Mouse (Mus musculus) hindbrain, embryonic 15.5 days (tissue): ENCODE results near the gene Fgf22. TPM values are rescaled to one million over a fixed set of nuclear protein-coding genes. Genes with fewer than 3 reads are reported as not detected.
"Not testable (repeated sequence)": the region's sequence is repeated elsewhere in the genome, so short reads cannot be mapped to it uniquely, and the experiment has no call there.

Experiments
- ATAC-seq: fragments of 200-750 bp; cut with Nextera tagmentation; 2 replicates; pipeline ENCODE4 v1.8.0; 2017; ENCODE audit warnings: low read depth, moderate number of reproducible peaks, moderate TSS enrichment; ENCODE audit not compliant: low FRiP score
- H3K27ac ChIP-seq: fragments of 300-500 bp; sonication (generic); replicated peaks from 2 replicates; pipeline ENCODE4 v1.5.1; 2015; ENCODE audit warnings: mild to moderate bottlenecking, inconsistent platforms
- H3K27me3 ChIP-seq: fragments of 300-500 bp; sonication (generic); 2 replicates; pipeline ENCODE4 v1.6.1; 2015; ENCODE audit warnings: control low read depth, inconsistent platforms
- H3K36me3 ChIP-seq: fragments of 300-500 bp; sonication (generic); 2 replicates; pipeline ENCODE4 v1.6.1; 2015; ENCODE audit warnings: control low read depth, inconsistent platforms
- H3K4me1 ChIP-seq: fragments of 300-500 bp; sonication (generic); replicated peaks from 2 replicates; pipeline ENCODE4 v1.6.1; 2015; ENCODE audit warnings: control low read depth, inconsistent platforms
- H3K4me2 ChIP-seq: fragments of 300-500 bp; sonication (generic); 2 replicates; pipeline ENCODE4 v1.6.1; 2015; ENCODE audit warnings: moderate library complexity, mild to moderate bottlenecking, inconsistent platforms
- H3K4me3 ChIP-seq: fragments of 300-500 bp; sonication (generic); 2 replicates; pipeline ENCODE4 v1.5.1; 2015; ENCODE audit warnings: mild to moderate bottlenecking, inconsistent platforms
- H3K9ac ChIP-seq: fragments of 300-500 bp; sonication (generic); 2 replicates; pipeline ENCODE4 v1.6.1; 2015; ENCODE audit warnings: inconsistent platforms
- H3K9me3 ChIP-seq: fragments of 300-500 bp; sonication (generic); 2 replicates; pipeline ENCODE4 v1.6.1; 2016; ENCODE audit warnings: control low read depth, inconsistent platforms
- WGBS: fragments of 180-500 bp; shearing (Covaris S2); methylation state at CpG from one replicate; pipeline ENCODE4 v1.1.7; 2015; 5-methylcytosine and 5-hydroxymethylcytosine counted together
- polyA plus RNA-seq: library from polyadenylated mRNA; unstranded; fragments of >200 nt; fragmentation: Nextera tagmentation; extraction: Ambion mirVana; gene quantifications from 2 replicates; pipeline ENCODE4 v1.2.1, GENCODE M21; 2015

Fgf22 gene
- polyA plus RNA-seq, 1 experiment from 2014 or later = 2.2 TPM

DNA sequence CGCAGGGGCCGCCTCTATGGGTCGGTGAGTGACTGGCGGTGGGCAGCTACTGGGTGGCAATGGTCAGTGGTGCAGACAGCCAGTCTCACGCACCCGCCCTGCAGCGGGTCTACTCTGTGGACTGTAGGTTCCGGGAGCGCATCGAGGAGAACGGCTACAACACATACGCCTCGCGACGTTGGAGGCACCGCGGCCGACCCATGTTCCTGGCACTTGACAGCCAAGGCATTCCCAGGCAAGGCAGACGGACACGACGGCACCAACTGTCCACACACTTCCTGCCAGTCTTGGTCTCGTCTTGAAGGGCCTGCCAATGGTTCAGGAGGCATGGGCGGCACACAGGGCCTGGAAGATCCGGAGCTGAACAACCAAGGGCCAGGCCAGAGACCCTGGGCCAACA, 1.8 kb downstream of the Fgf22 start:
- H3K27me3 ChIP-seq = no peaks in the 10 kb centered on the region
- no peaks in the 10 kb centered on the region for H3K9me3 ChIP-seq
- peaks cover 11% of the 10 kb centered on the region for H3K4me1 ChIP-seq
- H3K4me3 ChIP-seq = no peak overlapping the region
- no peak overlapping the region for H3K4me2 ChIP-seq
- peaks cover 45% of the 10 kb centered on the region for H3K36me3 ChIP-seq
- H3K9ac ChIP-seq = no peak overlapping the region
- 93% methylated on average over 24 of the region's 24 CpGs for WGBS
- ATAC-seq = no peak
- H3K27ac ChIP-seq = no peak overlapping the region

DNA sequence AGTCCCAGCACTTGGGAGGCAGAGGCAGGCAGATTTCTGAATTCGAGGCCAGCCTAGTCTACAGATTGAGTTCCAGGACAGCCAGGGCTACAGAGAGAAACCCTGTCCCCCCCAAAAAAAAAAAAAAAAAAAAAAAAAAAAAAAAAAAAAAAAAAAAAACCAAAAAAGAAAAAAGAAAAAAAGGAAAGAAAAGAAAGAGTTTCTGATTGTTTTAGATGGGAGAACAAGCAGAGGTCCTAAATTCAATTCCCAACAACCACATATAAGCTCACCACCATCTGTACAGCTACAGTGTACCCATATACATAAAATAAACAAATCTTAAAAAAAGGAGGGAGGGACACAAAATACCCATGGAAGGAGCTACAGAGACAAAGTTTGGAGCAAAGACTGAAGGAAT, 4.8 kb downstream of the Fgf22 start:
- Histone ChIP-seq H3K4me1 (peaks cover 18% of the 10 kb centered on the region), H3K36me3 (peaks cover 53% of the 10 kb centered on the region)
- H3K27me3 ChIP-seq, H3K9me3 ChIP-seq, H3K4me2 ChIP-seq, ATAC-seq, H3K4me3 ChIP-seq, H3K9ac ChIP-seq, H3K27ac ChIP-seq: not testable (repeated sequence)
- WGBS = 96% methylated on average over 1 of the region's 1 CpGs

DNA sequence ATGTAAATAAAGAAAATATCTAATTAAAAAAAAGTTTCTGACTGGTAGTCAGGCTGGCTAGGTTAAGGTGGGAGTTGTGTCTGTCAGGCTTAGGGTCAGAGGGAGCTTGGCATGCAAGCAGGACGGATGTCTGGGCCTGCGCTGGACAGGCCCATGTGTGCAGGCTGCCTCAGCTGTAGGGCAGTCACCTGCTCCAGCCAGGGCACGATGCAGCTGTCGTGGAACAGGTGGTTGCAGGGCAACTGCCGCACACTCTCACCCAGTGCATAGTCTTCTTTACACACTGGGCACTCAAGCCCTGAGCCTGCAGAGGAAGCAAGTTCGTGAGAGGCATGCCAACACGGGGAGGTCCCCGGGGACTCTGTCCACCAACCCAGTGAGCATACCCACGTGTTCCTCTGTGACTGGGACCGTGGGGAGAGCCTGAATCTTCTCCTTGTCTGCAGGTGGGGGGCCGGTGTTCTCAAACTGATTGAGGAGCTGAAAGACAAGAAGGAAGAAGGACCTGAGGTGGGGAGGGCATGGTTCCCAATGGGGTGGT, 5.8 kb downstream of the Fgf22 start:
- no peaks in the 10 kb centered on the region for H3K9me3 ChIP-seq
- no peak overlapping the region for H3K4me2 ChIP-seq
- H3K27ac ChIP-seq = no peak overlapping the region
- ATAC-seq = no peak
- no peak overlapping the region for H3K4me3 ChIP-seq
- H3K9ac ChIP-seq = no peak overlapping the region
- no peaks in the 10 kb centered on the region for H3K27me3 ChIP-seq
- peaks cover 18% of the 10 kb centered on the region for H3K4me1 ChIP-seq
- 92% methylated on average over 11 of the region's 11 CpGs for WGBS
- peaks cover 53% of the 10 kb centered on the region for H3K36me3 ChIP-seq

DNA sequence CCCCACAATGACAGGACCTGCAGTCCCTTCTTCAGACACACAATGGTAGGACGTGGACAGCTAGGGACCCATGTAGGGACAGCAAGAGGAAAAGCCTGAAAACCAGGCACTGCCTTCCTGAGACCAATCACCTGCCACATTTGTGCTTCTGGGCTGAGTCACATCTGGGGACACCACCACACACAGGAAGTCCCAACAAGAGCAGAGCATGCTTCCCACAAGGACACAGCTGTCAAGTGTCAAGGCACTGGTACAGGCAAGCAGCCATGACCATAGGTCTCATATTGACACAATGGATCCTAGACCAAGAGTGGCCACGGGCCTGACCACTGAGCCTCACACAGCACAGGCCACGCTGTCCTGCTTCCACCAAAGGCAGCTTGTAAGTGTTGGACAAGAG, 8.0 kb downstream of the Fgf22 start:
- WGBS = 90% methylated on average over 3 of the region's 3 CpGs
- no peak for ATAC-seq
- peaks cover 38% of the 10 kb centered on the region for H3K36me3 ChIP-seq
- peaks cover 30% of the 10 kb centered on the region for H3K4me1 ChIP-seq
- H3K27me3 ChIP-seq = no peaks in the 10 kb centered on the region
- H3K4me3 ChIP-seq = no peak overlapping the region
- no peaks in the 10 kb centered on the region for H3K9me3 ChIP-seq
- no peak overlapping the region for H3K27ac ChIP-seq
- H3K4me2 ChIP-seq = no peak overlapping the region
- H3K9ac ChIP-seq = no peak overlapping the region

DNA sequence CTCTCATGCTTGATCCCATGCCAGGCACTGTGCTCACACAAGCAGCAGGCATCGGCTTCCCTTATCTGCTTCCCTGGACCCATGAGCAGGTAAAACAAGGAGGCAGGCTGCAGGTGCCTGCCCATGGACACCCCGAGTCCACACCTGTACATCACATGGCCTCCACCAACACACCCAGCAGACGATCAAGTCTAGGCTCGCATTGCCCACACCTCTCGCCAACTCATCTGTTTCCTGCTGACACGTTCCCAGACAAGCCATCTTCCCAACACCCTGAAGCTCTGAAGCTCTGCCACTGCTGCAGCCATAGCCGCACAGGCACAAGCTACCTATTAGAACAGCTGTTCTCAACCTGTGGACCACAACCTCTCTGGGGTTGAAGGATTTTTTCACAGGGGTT, 9.4 kb downstream of the Fgf22 start:
- Histone ChIP-seq H3K27me3 (no peaks in the 10 kb centered on the region), H3K4me2 (no peak overlapping the region), H3K4me3 (no peak overlapping the region), H3K4me1 (peaks cover 39% of the 10 kb centered on the region), H3K9me3 (no peaks in the 10 kb centered on the region), H3K27ac (no peak overlapping the region), H3K9ac (no peak overlapping the region), H3K36me3 (peaks cover 25% of the 10 kb centered on the region)
- ATAC-seq = no peak
- 86% methylated on average over 7 of the region's 7 CpGs for WGBS

DNA sequence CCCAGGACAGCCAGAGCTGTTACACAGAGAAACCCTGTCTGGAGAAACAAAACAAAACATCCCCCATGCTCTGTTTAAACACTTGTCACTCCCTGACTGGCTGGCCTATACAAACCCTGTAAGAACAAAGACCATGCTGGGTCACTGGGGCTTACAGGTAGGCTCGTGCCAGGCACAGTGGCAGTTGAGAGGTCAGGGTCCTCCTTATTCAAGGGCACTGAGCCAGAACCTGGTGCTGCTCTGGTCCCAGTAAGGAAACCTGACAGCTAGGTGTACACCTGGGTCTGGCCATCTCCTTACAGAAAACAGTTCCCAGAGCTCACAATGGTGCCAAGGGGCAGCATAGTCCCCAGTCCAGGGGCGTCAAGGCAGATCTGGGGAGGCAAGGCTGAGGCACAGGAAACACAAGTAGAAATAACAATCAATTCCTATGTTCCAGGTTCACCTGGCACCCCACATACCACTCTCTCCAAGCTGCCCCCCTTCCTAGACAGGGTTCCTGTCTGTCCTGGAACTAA, 10.4 kb downstream of the Fgf22 start:
- Histone ChIP-seq H3K4me1 (peaks cover 39% of the 10 kb centered on the region), H3K4me3 (peak overlapping the region; percentile 70), H3K9me3 (no peaks in the 10 kb centered on the region), H3K4me2 (peak overlapping the region; percentile 86), H3K9ac (peak overlapping the region; percentile 76), H3K27ac (no peak overlapping the region), H3K36me3 (peaks cover 21% of the 10 kb centered on the region), H3K27me3 (no peaks in the 10 kb centered on the region)
- ATAC-seq = no peak
- 67% methylated on average over 2 of the region's 2 CpGs for WGBS

DNA sequence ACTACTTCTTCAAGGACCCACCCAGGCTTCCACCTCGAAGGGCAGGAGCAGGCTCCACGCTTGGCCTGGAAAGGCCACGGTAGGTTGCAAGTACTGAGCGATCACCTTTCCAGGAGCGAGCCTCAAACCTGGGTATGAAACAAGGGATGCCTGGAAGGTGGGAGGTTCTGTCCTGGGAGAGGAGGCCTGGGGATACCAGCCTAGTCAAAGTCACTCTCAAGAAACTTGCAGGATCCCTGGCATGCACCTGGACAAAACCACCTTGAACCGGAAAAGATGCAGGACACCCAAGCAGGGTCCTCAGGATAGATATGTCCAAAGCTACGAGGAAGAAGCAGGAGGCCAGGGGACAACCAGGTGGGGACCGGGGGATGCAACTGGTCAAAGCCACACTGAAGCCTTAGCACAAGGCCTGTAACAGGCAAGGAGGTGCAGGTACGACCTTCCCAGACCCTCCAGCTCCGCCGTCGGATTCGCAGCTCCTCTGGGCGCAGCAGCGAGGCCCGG, 11.2 kb downstream of the Fgf22 start:
- Histone ChIP-seq H3K9ac (peak overlapping the region; percentile 76), H3K4me3 (peak overlapping the region; percentile 70), H3K4me2 (peak overlapping the region; percentile 86), H3K27me3 (no peaks in the 10 kb centered on the region), H3K9me3 (no peaks in the 10 kb centered on the region), H3K36me3 (peaks cover 14% of the 10 kb centered on the region), H3K4me1 (peaks cover 39% of the 10 kb centered on the region), H3K27ac (peak overlapping the region; percentile 87)
- ATAC-seq = no peak
- WGBS = 12% methylated on average over 16 of the region's 16 CpGs

DNA sequence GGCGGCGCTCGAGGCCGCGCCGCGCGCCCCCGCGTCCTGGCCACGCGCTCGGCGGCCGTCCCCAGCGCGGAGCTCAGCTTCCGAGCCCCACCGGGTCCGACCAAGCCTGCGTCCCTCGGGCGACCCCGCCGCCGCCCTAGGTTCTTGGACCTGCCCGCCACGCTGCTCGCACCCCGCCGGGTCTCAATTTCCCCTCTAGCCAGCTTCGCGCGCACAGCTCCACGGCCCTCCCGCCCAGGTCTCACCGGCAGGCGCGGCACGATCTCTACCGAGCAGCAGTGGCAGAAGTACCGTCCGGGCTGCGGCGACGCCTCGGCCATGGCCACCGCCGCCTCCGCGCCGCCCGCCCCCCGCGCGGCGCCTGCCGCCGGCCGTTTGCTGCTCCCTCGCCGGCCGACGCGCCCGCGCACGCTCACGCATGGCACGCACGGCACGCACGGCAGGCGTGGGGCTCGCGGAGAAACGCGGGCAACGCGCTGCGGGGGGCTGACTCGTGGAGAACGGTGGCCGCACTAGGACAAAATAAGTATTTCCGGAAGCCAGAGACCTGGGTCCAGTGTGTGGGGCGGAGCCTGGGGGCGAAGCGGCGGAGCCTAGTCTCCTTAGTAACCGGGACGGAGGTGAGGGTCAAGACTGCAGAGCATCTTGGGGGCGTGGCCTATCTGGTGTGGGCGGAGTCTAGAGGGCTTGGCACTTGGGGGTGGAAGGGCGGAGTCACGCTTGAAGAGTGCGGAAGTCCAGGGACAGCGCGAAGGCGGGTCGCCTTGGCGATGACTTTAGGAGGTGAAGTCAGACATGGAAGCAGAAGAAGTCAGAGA, 11.8 kb downstream of the Fgf22 start, which contains the start of gene Rnf126:
Gene Rnf126, minus strand, starts transcription at position 445 of the 818 bp plus-strand sequence.
- Histone ChIP-seq H3K9me3 (no peaks in the 10 kb centered on the region), H3K4me2 (peak within 1 kb of the TSS; percentile 86), H3K4me3 (peak within 1 kb of the TSS; percentile 70), H3K9ac (peak within 1 kb of the TSS; percentile 76), H3K4me1 (peaks cover 39% of the 10 kb centered on the region), H3K27me3 (no peaks in the 10 kb centered on the region), H3K36me3 (peaks cover 7% of the 10 kb centered on the region), H3K27ac (peak within 1 kb of the TSS; percentile 87)
- under 1% methylated on average over 101 of the region's 101 CpGs for WGBS
- ATAC-seq = peak; percentile 90

DNA sequence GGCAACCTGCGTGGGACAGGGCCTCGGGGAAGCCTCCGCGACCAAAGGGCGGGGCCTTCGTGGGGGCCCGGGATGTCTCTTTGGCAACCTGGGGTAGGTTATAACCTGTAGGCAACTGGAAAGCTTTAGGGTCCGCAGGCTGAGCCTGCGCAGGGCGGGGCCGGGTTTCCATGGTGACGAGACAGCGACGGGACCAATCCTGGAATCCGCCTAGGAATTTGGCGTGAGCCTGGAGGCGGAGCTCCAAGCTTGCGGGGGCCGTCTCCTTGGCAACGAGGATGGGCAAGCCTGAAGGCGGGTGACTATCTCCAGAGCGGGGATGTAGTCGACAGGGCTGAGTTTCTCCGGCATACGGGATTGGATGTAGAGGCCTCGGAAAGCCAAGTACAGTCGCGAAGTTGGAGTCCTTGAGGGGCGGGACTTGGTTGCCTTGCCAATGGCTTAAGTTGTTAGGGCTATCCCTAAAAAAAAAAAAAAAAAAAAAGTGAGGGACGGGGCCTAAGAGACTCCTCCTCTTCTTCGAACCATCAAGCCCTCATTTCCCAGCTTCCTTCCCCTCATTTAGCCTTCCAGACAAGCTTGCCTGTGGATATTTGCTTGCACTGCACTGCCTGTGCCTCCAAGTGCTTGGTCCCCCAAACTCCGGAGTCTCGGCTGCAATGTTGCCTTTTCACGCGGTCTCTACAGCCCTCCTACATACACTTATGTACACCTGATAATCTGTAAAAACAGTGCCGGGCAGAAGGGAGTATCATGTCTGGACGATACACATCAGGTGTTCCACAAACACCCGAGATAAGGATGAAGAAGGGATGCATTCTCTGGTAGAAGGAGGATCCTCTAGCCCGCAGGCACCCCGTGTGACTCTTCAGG, 12.7 kb downstream of the Fgf22 start:
- WGBS = 11% methylated on average over 39 of the region's 40 CpGs
- H3K4me3 ChIP-seq = peak overlapping the region; percentile 70
- peak overlapping the region; percentile 76 for H3K9ac ChIP-seq
- H3K4me2 ChIP-seq = peak overlapping the region; percentile 86
- H3K36me3 ChIP-seq = no peaks in the 10 kb centered on the region
- H3K4me1 ChIP-seq = peaks cover 39% of the 10 kb centered on the region
- H3K27ac ChIP-seq = peak overlapping the region; percentile 87
- H3K9me3 ChIP-seq = no peaks in the 10 kb centered on the region
- ATAC-seq = peak; percentile 86
- H3K27me3 ChIP-seq = no peaks in the 10 kb centered on the region

DNA sequence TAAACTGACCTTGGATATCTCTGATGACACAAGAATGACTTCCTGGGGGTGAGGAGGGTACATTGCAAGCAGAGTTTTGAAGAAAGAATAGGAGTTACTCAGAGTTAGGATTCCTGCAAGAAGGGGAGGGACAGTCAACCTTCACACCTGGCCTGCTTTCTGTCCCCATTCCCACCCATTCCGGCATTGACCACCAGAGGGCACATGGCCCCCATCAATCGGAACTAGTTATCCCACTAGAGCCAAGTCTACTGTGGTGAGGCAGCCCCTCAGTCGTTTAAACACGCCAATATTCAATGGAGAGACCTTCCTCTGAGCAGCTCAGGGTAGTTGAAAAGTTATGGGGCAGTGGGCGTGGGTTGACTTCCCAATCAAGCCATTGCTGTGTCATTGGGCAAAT, 13.5 kb downstream of the Fgf22 start:
- Histone ChIP-seq H3K27ac (peak overlapping the region; percentile 87; the same call in 1 of the 2 replicates), H3K4me2 (peak overlapping the region; percentile 86), H3K36me3 (no peaks in the 10 kb centered on the region), H3K9me3 (no peaks in the 10 kb centered on the region), H3K4me1 (peaks cover 39% of the 10 kb centered on the region), H3K4me3 (0 out of 2 replicates have a peak overlapping the region, but pooled peaks have one; percentile 70), H3K27me3 (no peaks in the 10 kb centered on the region), H3K9ac (no peak overlapping the region)
- 2% methylated on average over 5 of the region's 5 CpGs for WGBS
- no peak for ATAC-seq

DNA sequence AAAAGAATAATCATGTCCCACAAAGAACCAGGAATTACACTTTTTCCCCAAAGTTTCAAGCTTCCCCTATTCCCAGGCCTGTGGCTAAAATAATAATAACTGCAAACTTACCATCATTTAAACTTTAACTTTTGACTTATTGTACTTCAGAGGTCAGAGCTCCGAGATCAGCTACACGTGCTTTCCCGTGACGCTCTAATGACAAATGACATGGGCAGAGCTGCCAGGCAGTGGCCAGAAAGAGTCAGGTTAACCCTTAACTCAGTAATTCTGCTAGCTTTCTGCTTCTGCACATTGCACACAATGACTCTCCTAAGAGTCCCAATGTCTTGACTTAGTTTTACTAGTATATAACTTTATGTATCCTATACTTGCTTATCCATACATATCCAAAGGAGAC, 14.5 kb downstream of the Fgf22 start:
- Histone ChIP-seq H3K4me2 (no peak overlapping the region), H3K4me3 (no peak overlapping the region), H3K9me3 (no peaks in the 10 kb centered on the region), H3K9ac (no peak overlapping the region), H3K27me3 (no peaks in the 10 kb centered on the region), H3K27ac (no peak overlapping the region), H3K36me3 (no peaks in the 10 kb centered on the region), H3K4me1 (peaks cover 35% of the 10 kb centered on the region)
- 25% methylated on average over 4 of the region's 4 CpGs for WGBS
- no peak for ATAC-seq
